Mouse (Mus musculus): ENCODE measurements around the gene Foxp4. TPM values are rescaled to one million over a fixed set of nuclear protein-coding genes. Genes with fewer than 3 reads are reported as not detected.
A peak's percentile ranks its signal among the peaks of the same experiment; 100 is the strongest.

The Foxp4 gene
- polyA plus RNA-seq, 1 experiment from 2014 or later, result 9.5 TPM

DNA sequence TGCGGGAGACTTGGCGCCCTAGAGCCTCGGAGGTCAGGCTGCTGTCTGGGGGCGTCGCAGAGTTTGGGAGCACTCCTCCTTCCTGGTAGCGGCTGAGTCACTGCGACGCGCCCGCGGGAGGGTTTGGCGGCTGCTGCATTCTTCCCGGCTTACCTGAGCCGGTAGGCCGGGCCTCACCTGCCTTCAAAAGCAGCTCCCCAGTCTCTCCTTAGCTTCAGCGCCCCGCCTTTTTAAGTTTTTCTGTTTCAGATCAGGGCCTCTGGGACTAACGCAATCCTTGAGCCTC is 90.0 kb downstream of the Foxp4 start, which contains the start of gene Mdfi:
Gene Mdfi (minus strand): TSS at position 210 of the 286 bp plus-strand sequence.
- no peaks in the 10 kb centered on the region for H3K36me3 ChIP-seq (ENCODE audit: insufficient read depth, low read length)
- no peak for ATAC-seq (replicated peaks; ENCODE audit: low FRiP score, low read depth)
- peak within 1 kb of the TSS; percentile 91 for H3K4me2 ChIP-seq (ENCODE audit: low read length)
- 7% methylated on average over 18 of the region's 18 CpGs for WGBS
- H3K4me1 ChIP-seq (replicated peaks; ENCODE audit: insufficient read depth, low read length), result peaks cover 7% of the 10 kb centered on the region
- no peak for TF ChIP-seq CTCF (IDR thresholded peaks at IDR 0.05; ENCODE audit: low read depth)
- H3K9ac ChIP-seq (ENCODE audit: low read depth, low read length), result peak within 1 kb of the TSS; percentile 67
- peak; percentile 21 for DNase-seq (ENCODE audit: low spot score)
- H3K4me3 ChIP-seq (replicated peaks; ENCODE audit: low read depth, low read length), result peak within 1 kb of the TSS; percentile 69
- no peaks in the 10 kb centered on the region for H3K9me3 ChIP-seq (replicated peaks; ENCODE audit: low read length)
- peaks cover 10% of the 10 kb centered on the region; the same call in 1 of the 2 replicates for H3K27me3 ChIP-seq (ENCODE audit: insufficient read depth, low read length)
- peak within 1 kb of the TSS; percentile 32 for H3K27ac ChIP-seq

DNA sequence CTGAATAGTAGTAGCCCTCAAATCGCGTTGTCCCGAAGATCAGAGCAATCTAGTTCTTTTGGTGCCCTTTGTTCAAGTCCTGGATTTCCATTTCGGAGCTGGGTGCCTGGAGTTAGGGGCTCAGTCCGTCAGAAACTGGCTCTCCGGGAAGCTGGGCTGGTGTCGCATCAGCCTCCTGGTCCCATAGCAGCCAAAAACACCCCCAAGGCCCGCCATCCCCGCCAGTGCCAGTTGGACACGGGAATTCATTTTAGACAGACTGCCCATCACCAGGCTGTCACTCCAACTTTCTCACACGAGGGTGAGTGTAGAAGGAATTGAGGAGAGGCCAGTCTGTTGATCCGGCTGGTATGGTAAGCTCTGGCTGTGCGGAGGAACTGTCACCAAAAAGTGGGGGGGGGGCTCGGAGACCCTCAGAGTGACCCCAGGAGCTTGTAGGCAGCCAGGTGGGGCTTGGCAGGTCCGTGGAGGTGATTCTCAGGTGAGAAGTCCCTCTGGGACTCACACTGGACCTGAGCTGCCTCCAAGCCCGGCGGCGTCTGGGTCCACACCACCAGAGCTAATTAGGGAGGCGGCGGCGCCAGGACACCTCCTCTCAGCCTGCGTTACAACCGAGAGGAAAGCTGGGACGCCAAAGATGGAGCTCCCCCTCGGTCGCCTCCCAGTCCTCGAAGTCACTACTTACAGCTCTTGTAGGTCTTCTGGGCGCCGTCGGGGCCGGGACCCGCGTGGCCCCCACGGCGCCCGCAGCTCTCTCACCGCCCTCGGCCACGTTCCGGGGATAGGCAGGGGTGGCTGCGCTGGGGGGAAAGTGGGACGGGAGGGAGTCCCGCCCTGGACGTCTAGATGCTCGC is 90.6 kb downstream of the Foxp4 start:
- ATAC-seq (replicated peaks; ENCODE audit: low FRiP score, low read depth), result no peak
- 2% methylated on average over 45 of the region's 45 CpGs for WGBS
- H3K4me3 ChIP-seq (replicated peaks; ENCODE audit: low read depth, low read length), result peak overlapping the region; percentile 69
- H3K9me3 ChIP-seq (replicated peaks; ENCODE audit: low read length), result no peaks in the 10 kb centered on the region
- DNase-seq (ENCODE audit: low spot score), result peak; percentile 39
- peak overlapping the region; percentile 32 for H3K27ac ChIP-seq
- TF ChIP-seq CTCF (IDR thresholded peaks at IDR 0.05; ENCODE audit: low read depth), result no peak
- peak overlapping the region; percentile 91 for H3K4me2 ChIP-seq (ENCODE audit: low read length)
- peaks cover 10% of the 10 kb centered on the region; the same call in 1 of the 2 replicates for H3K27me3 ChIP-seq (ENCODE audit: insufficient read depth, low read length)
- H3K36me3 ChIP-seq (ENCODE audit: insufficient read depth, low read length), result no peaks in the 10 kb centered on the region
- H3K4me1 ChIP-seq (replicated peaks; ENCODE audit: insufficient read depth, low read length), result peaks cover 7% of the 10 kb centered on the region
- H3K9ac ChIP-seq (ENCODE audit: low read depth, low read length), result peak overlapping the region; percentile 67

GRCm38 (mm10) chr17:47833029-47833627 is 91.3 kb downstream of the Foxp4 start:
- peak overlapping the region; percentile 32; the same call in 1 of the 2 replicates for H3K27ac ChIP-seq
- peaks cover 7% of the 10 kb centered on the region for H3K4me1 ChIP-seq (replicated peaks; ENCODE audit: insufficient read depth, low read length)
- WGBS, result 2% methylated on average over 36 of the region's 45 CpGs

DNA sequence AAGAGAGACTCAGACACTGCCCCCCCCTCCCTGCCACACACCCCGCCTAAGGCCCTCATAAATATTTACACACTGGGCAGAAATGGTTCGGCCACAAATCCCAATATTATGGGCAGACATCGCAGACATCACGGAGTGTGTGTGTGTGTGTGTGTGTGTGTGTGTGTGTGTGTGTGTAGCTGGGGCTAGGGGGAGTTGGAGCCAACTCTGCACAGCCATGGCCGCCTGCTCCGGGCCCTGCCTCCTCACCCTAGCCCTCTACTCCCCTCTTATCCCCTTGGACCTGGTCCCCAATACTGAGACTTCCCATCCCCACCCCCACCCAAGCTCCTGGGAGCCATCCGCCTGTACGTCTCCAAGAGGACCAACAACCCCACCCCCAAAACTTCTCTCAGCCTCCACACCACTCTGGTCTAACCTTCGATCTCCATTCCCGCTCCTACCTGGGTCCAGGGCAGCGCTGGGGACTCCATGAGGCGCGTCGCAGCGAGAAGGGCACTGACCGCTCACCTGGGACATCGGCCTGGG is 91.9 kb downstream of the Foxp4 start:
- ATAC-seq (replicated peaks; ENCODE audit: low FRiP score, low read depth), result peak; percentile 67
- H3K27ac ChIP-seq, result peak overlapping the region; percentile 32; the same call in 1 of the 2 replicates
- no peaks in the 10 kb centered on the region for H3K9me3 ChIP-seq (replicated peaks; ENCODE audit: low read length)
- peak overlapping the region; percentile 67 for H3K9ac ChIP-seq (ENCODE audit: low read depth, low read length)
- H3K4me3 ChIP-seq (replicated peaks; ENCODE audit: low read depth, low read length), result peak overlapping the region; percentile 69
- no peaks in the 10 kb centered on the region for H3K36me3 ChIP-seq (ENCODE audit: insufficient read depth, low read length)
- peaks cover 10% of the 10 kb centered on the region; the same call in 1 of the 2 replicates for H3K27me3 ChIP-seq (ENCODE audit: insufficient read depth, low read length)
- 2% methylated on average over 17 of the region's 17 CpGs for WGBS
- no peak for DNase-seq (ENCODE audit: low spot score)
- H3K4me2 ChIP-seq (ENCODE audit: low read length), result peak overlapping the region; percentile 91
- peaks cover 7% of the 10 kb centered on the region for H3K4me1 ChIP-seq (replicated peaks; ENCODE audit: insufficient read depth, low read length)
- TF ChIP-seq CTCF (IDR thresholded peaks at IDR 0.05; ENCODE audit: low read depth), result no peak

More at GRCm38 (mm10) chr17:47833029-47833627, 91.3 kb downstream of the Foxp4 start:
- DNase-seq (ENCODE audit: low spot score) (peak; percentile 83), ATAC-seq (replicated peaks; ENCODE audit: low FRiP score, low read depth) (peak; percentile 50; the same call in 1 of the 2 replicates)
- peaks cover 10% of the 10 kb centered on the region; the same call in 1 of the 2 replicates for H3K27me3 ChIP-seq (ENCODE audit: insufficient read depth, low read length)
- peak overlapping the region; percentile 91 for H3K4me2 ChIP-seq (ENCODE audit: low read length)
- no peaks in the 10 kb centered on the region for H3K36me3 ChIP-seq (ENCODE audit: insufficient read depth, low read length)
- peak overlapping the region; percentile 69 for H3K4me3 ChIP-seq (replicated peaks; ENCODE audit: low read depth, low read length)
- H3K9me3 ChIP-seq (replicated peaks; ENCODE audit: low read length), result no peaks in the 10 kb centered on the region
- no peak for TF ChIP-seq CTCF (IDR thresholded peaks at IDR 0.05; ENCODE audit: low read depth)
- H3K9ac ChIP-seq (ENCODE audit: low read depth, low read length), result peak overlapping the region; percentile 67

- Histone ChIP-seq H3K36me3 (ENCODE audit: insufficient read depth, low read length) (no peaks in the 10 kb centered on the region), H3K4me1 (replicated peaks; ENCODE audit: insufficient read depth, low read length) (peaks cover 7% of the 10 kb centered on the region), H3K27ac (no peak overlapping the region), H3K9ac (ENCODE audit: low read depth, low read length) (no peak overlapping the region), H3K27me3 (ENCODE audit: insufficient read depth, low read length) (peaks cover 10% of the 10 kb centered on the region; the same call in 1 of the 2 replicates), H3K9me3 (replicated peaks; ENCODE audit: low read length) (no peaks in the 10 kb centered on the region), H3K4me3 (replicated peaks; ENCODE audit: low read depth, low read length) (peak overlapping the region; percentile 69), H3K4me2 (ENCODE audit: low read length) (peak overlapping the region; percentile 91)
- 48% methylated on average over 5 of the region's 5 CpGs for WGBS
- TF ChIP-seq CTCF (IDR thresholded peaks at IDR 0.05; ENCODE audit: low read depth), result no peak
- ATAC-seq (replicated peaks; ENCODE audit: low FRiP score, low read depth), result no peak
- DNase-seq (ENCODE audit: low spot score), result no peak
Observed at GRCm38 (mm10) chr17:47831772-47832171, 92.7 kb downstream of the Foxp4 start.

DNA sequence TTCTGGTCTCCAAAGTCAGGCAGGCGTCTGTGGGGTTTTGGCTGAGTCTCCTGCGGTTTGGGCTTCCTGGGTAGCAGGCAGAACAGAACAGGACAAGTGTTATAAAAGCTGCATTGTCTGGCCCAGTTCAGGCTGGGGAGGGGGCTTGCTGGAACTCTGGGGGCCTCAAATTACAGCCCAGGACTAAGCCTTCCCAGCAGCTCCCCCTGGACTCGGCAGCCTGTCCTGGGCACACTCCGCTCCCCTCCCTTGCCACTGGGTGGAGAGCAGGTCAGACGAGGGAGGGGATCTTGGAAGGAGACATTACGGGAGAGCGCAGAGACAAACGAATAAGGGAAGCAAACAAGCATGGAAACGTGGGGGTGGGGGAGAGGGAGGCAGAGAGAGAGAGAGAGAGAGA is 93.3 kb downstream of the Foxp4 start:
- Histone ChIP-seq H3K27me3 (ENCODE audit: insufficient read depth, low read length) (peaks cover 10% of the 10 kb centered on the region; the same call in 1 of the 2 replicates), H3K9ac (ENCODE audit: low read depth, low read length) (0 out of 2 replicates have a peak overlapping the region, but pooled peaks have one; percentile 18), H3K9me3 (replicated peaks; ENCODE audit: low read length) (no peaks in the 10 kb centered on the region), H3K4me2 (ENCODE audit: low read length) (peak overlapping the region; percentile 91), H3K36me3 (ENCODE audit: insufficient read depth, low read length) (no peaks in the 10 kb centered on the region), H3K4me1 (replicated peaks; ENCODE audit: insufficient read depth, low read length) (peaks cover 7% of the 10 kb centered on the region), H3K27ac (no peak overlapping the region), H3K4me3 (replicated peaks; ENCODE audit: low read depth, low read length) (no peak overlapping the region)
- TF ChIP-seq CTCF (IDR thresholded peaks at IDR 0.05; ENCODE audit: low read depth), result 0 out of 2 replicates have a peak, but pooled peaks have one; percentile 13
- WGBS, result 18% methylated on average over 9 of the region's 9 CpGs
- DNase-seq (ENCODE audit: low spot score) (peak; percentile 40), ATAC-seq (replicated peaks; ENCODE audit: low FRiP score, low read depth) (no peak)
